Mouse (Mus musculus) cortical plate, adult 2 months (tissue): ENCODE measurements around the gene Large1.

Source experiments
- CTCF ChIP-seq: fragments of 200-500 bp; IDR thresholded peaks from 2 replicates; pipeline ENCODE4 v1.5.1; 2011; ENCODE audit warnings: mild to moderate bottlenecking, control low read depth, low read length; ENCODE audit not compliant: insufficient read depth; ENCODE audit errors: extremely low read depth
- POLR2A ChIP-seq: fragments of 200-500 bp; IDR thresholded peaks from 2 replicates; pipeline ENCODE4 v1.6.1; 2011; ENCODE audit warnings: mild to moderate bottlenecking, low read length, control low read depth; ENCODE audit not compliant: insufficient read depth; ENCODE audit errors: extremely low read depth

GRCm38 (mm10) chr8:73355979-73356378, 2.6 kb upstream of the Large1 start:
- TF ChIP-seq POLR2A (no peak), CTCF (peak; percentile 56; the same call in 1 of the 2 replicates)
